Mouse (Mus musculus): ENCODE data around the gene Fbrsl1. TPM values are rescaled to one million over a fixed set of nuclear protein-coding genes. Genes with fewer than 3 reads are reported as not detected.
A peak's percentile ranks its signal among the peaks of the same experiment; 100 is the strongest.

The Fbrsl1 gene
- total RNA-seq, 2 experiments from 2014 or later, result 79.9 to 94.0 TPM

GRCm38 (mm10) chr5:110471981-110472476, 23.7 kb upstream of the Fbrsl1 start:
- no peak for TF ChIP-seq CTCF (conservative IDR thresholded peaks at IDR 0.05)
- Histone ChIP-seq H3K27ac (no peak overlapping the region), H3K4me3 (no peak overlapping the region)
- DNase-seq (ENCODE audit: low spot score in 2 of 2), result no peak

GRCm38 (mm10) chr5:110471285-110471684, 23.0 kb upstream of the Fbrsl1 start:
- Histone ChIP-seq H3K4me3 (no peak overlapping the region), H3K27ac (no peak overlapping the region)
- no peak for TF ChIP-seq CTCF (conservative IDR thresholded peaks at IDR 0.05)
- no peak for DNase-seq (ENCODE audit: low spot score in 2 of 2)

GRCm38 (mm10) chr5:110469227-110469925, 21.1 kb upstream of the Fbrsl1 start:
- H3K27ac ChIP-seq, result no peak overlapping the region
- H3K4me3 ChIP-seq, result no peak overlapping the region
- TF ChIP-seq CTCF (conservative IDR thresholded peaks at IDR 0.05), result no peak
- no peak for DNase-seq (ENCODE audit: low spot score in 2 of 2)

GRCm38 (mm10) chr5:110468296-110468695, 20.0 kb upstream of the Fbrsl1 start:
- no peak for DNase-seq (ENCODE audit: low spot score in 2 of 2)
- Histone ChIP-seq H3K27ac (no peak overlapping the region), H3K4me3 (no peak overlapping the region)
- no peak for TF ChIP-seq CTCF (conservative IDR thresholded peaks at IDR 0.05)

GRCm38 (mm10) chr5:110467725-110468124, 19.4 kb upstream of the Fbrsl1 start:
- no peak for TF ChIP-seq CTCF (conservative IDR thresholded peaks at IDR 0.05)

GRCm38 (mm10) chr5:110466531-110467424, 18.5 kb upstream of the Fbrsl1 start:
- no peak for TF ChIP-seq CTCF (conservative IDR thresholded peaks at IDR 0.05)
- no peak overlapping the region for H3K27ac ChIP-seq
- no peak overlapping the region for H3K4me3 ChIP-seq
- no peak for DNase-seq (ENCODE audit: low spot score in 2 of 2)

More at GRCm38 (mm10) chr5:110467725-110468124, 19.4 kb upstream of the Fbrsl1 start:
- Histone ChIP-seq H3K4me3 (no peak overlapping the region), H3K27ac (no peak overlapping the region)
- no peak for DNase-seq (ENCODE audit: low spot score in 2 of 2)

GRCm38 (mm10) chr5:110462646-110463045, 14.3 kb upstream of the Fbrsl1 start:
- Histone ChIP-seq H3K4me3 (no peak overlapping the region), H3K27ac (no peak overlapping the region)
- no peak for DNase-seq (ENCODE audit: low spot score in 2 of 2)
- TF ChIP-seq CTCF (conservative IDR thresholded peaks at IDR 0.05), result no peak

- peak in 1 of 2 experiments; percentile 51 for DNase-seq (ENCODE audit: low spot score in 2 of 2)
- Histone ChIP-seq H3K4me3 (no peak overlapping the region), H3K27ac (peak overlapping the region; percentile 77)
- no peak for TF ChIP-seq CTCF (conservative IDR thresholded peaks at IDR 0.05)
These were observed 10.6 kb upstream of the Fbrsl1 start for GRCm38 (mm10) chr5:110458936-110459335.

- TF ChIP-seq CTCF (conservative IDR thresholded peaks at IDR 0.05), result no peak
- no peak for DNase-seq (ENCODE audit: low spot score in 2 of 2)
- H3K27ac ChIP-seq, result no peak overlapping the region
- H3K4me3 ChIP-seq, result no peak overlapping the region
These were observed 7.0 kb upstream of the Fbrsl1 start for GRCm38 (mm10) chr5:110455272-110455671.

- no peak for TF ChIP-seq CTCF (conservative IDR thresholded peaks at IDR 0.05)
- no peak for DNase-seq (ENCODE audit: low spot score in 2 of 2)
- Histone ChIP-seq H3K4me3 (peak overlapping the region; percentile 87), H3K27ac (peak overlapping the region; percentile 94; the same call in 1 of the 2 replicates)
These were observed 991 bp upstream of the Fbrsl1 start for GRCm38 (mm10) chr5:110449294-110449693.

GRCm38 (mm10) chr5:110447720-110448435, 425 bp downstream of the Fbrsl1 start:
- Histone ChIP-seq H3K27ac (peak overlapping the region; percentile 94), H3K4me3 (peak overlapping the region; percentile 87)
- no peak for DNase-seq (ENCODE audit: low spot score in 2 of 2)
- no peak for TF ChIP-seq CTCF (conservative IDR thresholded peaks at IDR 0.05)

GRCm38 (mm10) chr5:110444509-110444908, 3.8 kb downstream of the Fbrsl1 start:
- no peak for DNase-seq (ENCODE audit: low spot score in 2 of 2)
- Histone ChIP-seq H3K27ac (no peak overlapping the region), H3K4me3 (no peak overlapping the region)
- TF ChIP-seq CTCF (conservative IDR thresholded peaks at IDR 0.05), result no peak
